Mouse (Mus musculus) neural tube, embryonic 14.5 days (tissue): ENCODE results near the gene Tmem120b. TPM values are rescaled to one million over a fixed set of nuclear protein-coding genes. Genes with fewer than 3 reads are reported as not detected.

ENCODE experiments used
- ATAC-seq: fragments of 200-750 bp; cut with Nextera tagmentation; 2 replicates; pipeline ENCODE4 v1.8.0; 2017; ENCODE audit warnings: low read depth, mild to moderate bottlenecking, moderate TSS enrichment, moderate library complexity
- H3K27ac ChIP-seq: fragments of 300-500 bp; sonication (generic); 2 replicates; pipeline ENCODE4 v1.5.1; 2014; ENCODE audit warnings: low read depth, mild to moderate bottlenecking, control low read depth, low read length, moderate library complexity, mixed read lengths
- H3K27me3 ChIP-seq: fragments of 300-500 bp; sonication (generic); 2 replicates; pipeline ENCODE4 v1.6.1; 2014; ENCODE audit warnings: low read length; ENCODE audit not compliant: control insufficient read depth, insufficient read depth
- H3K36me3 ChIP-seq: fragments of 300-500 bp; sonication (generic); 2 replicates; pipeline ENCODE4 v1.6.1; 2014; ENCODE audit warnings: low read length, mixed read lengths; ENCODE audit not compliant: control insufficient read depth, insufficient read depth
- H3K4me1 ChIP-seq: fragments of 300-500 bp; sonication (generic); 2 replicates; pipeline ENCODE4 v1.6.1; 2014; ENCODE audit warnings: low read length; ENCODE audit not compliant: control insufficient read depth, insufficient read depth
- H3K4me2 ChIP-seq: fragments of 300-500 bp; sonication (generic); 2 replicates; pipeline ENCODE4 v1.6.1; 2014; ENCODE audit warnings: mild to moderate bottlenecking, low read depth, low read length, control low read depth
- H3K4me3 ChIP-seq: fragments of 300-500 bp; sonication (generic); 2 replicates; pipeline ENCODE4 v1.5.1; 2014; ENCODE audit warnings: low read depth, low read length, control low read depth, mixed read lengths
- H3K9ac ChIP-seq: fragments of 300-500 bp; sonication (generic); replicated peaks from 2 replicates; pipeline ENCODE4 v1.6.1; 2014; ENCODE audit warnings: low read depth, mild to moderate bottlenecking, control low read depth, low read length, mixed read lengths
- H3K9me3 ChIP-seq: fragments of 300-500 bp; sonication (generic); 2 replicates; pipeline ENCODE4 v1.6.1; 2016; ENCODE audit warnings: low read length; ENCODE audit not compliant: control insufficient read depth
- WGBS: fragments of 180-500 bp; shearing (Covaris S2); extraction: QIAGEN DNeasy Blood & Tissue Kit; methylation state at CpG from one replicate; pipeline ENCODE4 v1.1.7; 2014; 5-methylcytosine and 5-hydroxymethylcytosine counted together
- polyA plus RNA-seq: library from polyadenylated mRNA; unstranded; fragments of >200 nt; fragmentation: Nextera tagmentation; extraction: Ambion mirVana; gene quantifications from 2 replicates; pipeline ENCODE4 v1.2.1, GENCODE M21; 2014

Gene Tmem120b
- polyA plus RNA-seq, 1 experiment from 2014 or later: 15.6 TPM

DNA sequence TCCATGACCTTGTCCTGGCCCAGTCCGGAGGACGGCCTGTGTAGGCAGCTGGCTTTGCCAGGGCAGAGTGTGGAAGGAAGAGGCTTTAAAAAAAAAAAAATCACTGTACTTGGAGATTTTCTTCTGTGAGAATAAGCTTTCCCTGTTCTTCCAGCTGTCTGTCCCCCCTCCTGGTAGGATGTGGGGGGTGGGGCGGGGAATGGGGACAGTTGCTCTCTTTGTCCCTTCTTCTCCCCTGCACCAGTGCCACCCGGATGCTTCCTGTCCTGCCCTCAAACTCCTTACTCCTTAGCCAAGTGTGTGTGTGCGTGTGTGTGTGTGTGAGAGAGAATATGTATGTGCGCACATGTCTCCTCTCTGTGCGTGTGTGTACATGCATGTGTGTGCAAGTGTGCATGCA lies 38.5 kb upstream of the Tmem120b start:
- Histone ChIP-seq H3K9ac (no peak overlapping the region), H3K4me2 (no peak overlapping the region), H3K27me3 (no peaks in the 10 kb centered on the region), H3K9me3 (no peaks in the 10 kb centered on the region), H3K4me3 (no peak overlapping the region), H3K27ac (no peak overlapping the region), H3K4me1 (no peaks in the 10 kb centered on the region), H3K36me3 (peaks cover 5% of the 10 kb centered on the region)
- no peak for ATAC-seq
- 89% methylated on average over 7 of the region's 7 CpGs for WGBS

DNA sequence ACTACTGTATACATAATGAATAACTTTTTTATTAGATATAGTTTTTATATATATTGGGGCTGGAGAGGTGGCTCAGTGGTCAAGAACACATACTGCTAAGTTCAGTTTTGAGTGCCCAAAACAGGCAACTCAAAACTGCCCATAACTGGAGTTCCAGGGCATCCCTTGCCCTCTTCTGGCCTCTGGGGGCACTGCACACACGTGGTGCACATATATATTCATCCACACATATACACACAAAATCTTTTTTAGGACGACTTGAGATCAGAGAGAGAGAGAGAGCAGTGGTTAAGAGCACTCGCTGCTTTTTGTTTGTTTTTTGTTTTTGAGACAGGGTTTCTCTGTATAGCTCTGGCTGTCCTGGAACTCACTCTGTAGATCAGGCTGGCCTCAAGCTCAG lies 36.9 kb upstream of the Tmem120b start:
- no peaks in the 10 kb centered on the region for H3K4me1 ChIP-seq
- no peak overlapping the region for H3K4me3 ChIP-seq
- ATAC-seq: no peak
- H3K9me3 ChIP-seq: no peaks in the 10 kb centered on the region
- H3K27me3 ChIP-seq: no peaks in the 10 kb centered on the region
- H3K9ac ChIP-seq: no peak overlapping the region
- 90% methylated on average over 3 of the region's 3 CpGs for WGBS
- no peak overlapping the region for H3K27ac ChIP-seq
- peaks cover 5% of the 10 kb centered on the region for H3K36me3 ChIP-seq
- H3K4me2 ChIP-seq: no peak overlapping the region

DNA sequence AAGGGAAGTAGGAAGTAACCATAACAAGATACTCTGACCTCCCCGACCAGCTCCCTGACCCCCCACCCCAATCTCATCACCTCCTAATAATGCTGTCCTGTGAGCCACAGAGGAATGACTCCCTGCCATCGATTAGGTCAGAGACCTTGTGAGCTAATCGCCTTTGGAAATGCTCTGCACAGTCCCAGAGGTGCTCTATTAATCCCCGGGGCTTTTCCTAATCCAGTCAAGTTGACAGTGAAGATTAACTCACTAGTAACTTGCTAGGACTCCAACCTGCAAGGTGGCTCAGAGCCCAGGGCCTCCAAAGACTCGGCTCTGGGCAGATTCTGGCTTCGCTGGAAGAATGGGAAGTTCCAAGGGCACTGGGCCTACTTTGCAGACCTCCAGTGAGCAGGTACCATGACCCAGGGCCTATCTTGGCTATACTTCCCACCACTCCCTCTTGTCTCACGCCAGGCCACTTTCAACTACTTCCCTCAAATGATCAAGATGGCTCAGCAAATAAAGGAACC lies 34.5 kb upstream of the Tmem120b start:
- no peak overlapping the region for H3K4me3 ChIP-seq
- ATAC-seq: no peak
- no peaks in the 10 kb centered on the region for H3K4me1 ChIP-seq
- H3K9me3 ChIP-seq: no peaks in the 10 kb centered on the region
- no peak overlapping the region for H3K4me2 ChIP-seq
- no peaks in the 10 kb centered on the region for H3K27me3 ChIP-seq
- H3K36me3 ChIP-seq: peaks cover 5% of the 10 kb centered on the region
- H3K9ac ChIP-seq: no peak overlapping the region
- WGBS: 84% methylated on average over 7 of the region's 7 CpGs
- H3K27ac ChIP-seq: no peak overlapping the region

DNA sequence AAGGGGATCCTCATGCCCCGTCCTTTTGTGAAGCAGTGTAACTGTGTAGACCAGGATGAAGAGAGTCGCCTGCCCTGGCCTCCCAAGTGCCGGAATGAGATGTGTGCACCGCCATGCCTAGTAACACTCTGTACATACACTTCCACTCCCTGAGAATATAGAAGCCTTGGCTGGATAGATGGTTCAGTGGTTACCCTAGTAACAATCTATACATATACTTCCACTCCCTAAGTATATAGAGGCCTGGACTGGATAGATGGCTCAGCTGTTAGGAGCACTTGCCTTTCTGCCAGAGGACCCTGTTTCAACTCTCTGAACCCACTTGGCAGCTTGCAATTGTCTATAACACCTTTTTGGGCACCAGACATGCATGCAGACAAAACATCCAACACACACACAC lies 33.1 kb upstream of the Tmem120b start:
- H3K27ac ChIP-seq: no peak overlapping the region
- WGBS: 83% methylated on average over 4 of the region's 4 CpGs
- H3K9me3 ChIP-seq: no peaks in the 10 kb centered on the region
- no peak for ATAC-seq
- no peaks in the 10 kb centered on the region for H3K4me1 ChIP-seq
- no peak overlapping the region for H3K4me3 ChIP-seq
- H3K27me3 ChIP-seq: no peaks in the 10 kb centered on the region
- no peak overlapping the region for H3K9ac ChIP-seq
- H3K36me3 ChIP-seq: no peaks in the 10 kb centered on the region
- no peak overlapping the region for H3K4me2 ChIP-seq

DNA sequence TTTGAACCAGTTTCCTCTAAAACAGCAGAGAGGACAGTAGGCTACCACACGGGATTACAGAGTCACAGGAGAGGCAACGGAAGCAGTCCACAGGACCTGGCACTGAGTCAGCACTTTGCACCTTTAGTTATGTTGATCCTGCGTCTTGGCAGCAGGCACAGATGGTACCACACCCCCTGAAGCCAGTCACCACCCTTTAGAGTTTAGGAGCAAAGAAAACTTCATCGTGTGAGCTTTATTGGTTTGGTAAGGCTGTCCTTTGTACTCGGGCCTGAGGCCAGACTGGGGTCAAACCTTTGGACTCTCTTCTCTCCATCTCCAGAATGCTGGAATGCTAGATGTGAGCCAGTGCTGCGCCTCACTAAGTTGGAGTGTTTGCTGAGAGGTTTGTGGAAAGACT lies 32.7 kb upstream of the Tmem120b start:
- 27% methylated on average over 6 of the region's 6 CpGs for WGBS
- no peak for ATAC-seq

DNA sequence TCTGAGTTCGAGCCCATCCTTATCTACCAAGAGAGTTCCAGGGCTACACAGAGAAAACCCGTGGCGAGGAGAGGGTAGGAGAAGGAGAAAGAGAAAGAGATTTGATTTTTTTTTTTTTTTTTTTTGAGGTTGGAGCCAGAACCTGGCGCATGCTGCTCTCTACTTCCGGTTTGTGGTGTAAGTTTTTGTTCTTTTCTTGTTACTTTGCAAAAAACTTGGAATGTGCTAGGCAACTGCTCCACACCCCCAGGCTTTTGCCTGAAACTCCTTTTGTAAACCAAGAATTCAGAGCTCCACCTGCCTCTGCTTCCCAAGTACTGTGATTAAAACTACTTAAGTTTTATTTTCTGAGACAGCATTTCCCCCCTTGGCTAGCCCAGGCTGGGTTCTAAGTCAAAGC lies 30.1 kb upstream of the Tmem120b start:
- H3K4me1 ChIP-seq: no peaks in the 10 kb centered on the region
- ATAC-seq: no peak
- no peaks in the 10 kb centered on the region for H3K36me3 ChIP-seq
- H3K4me2 ChIP-seq: no peak overlapping the region
- H3K9ac ChIP-seq: no peak overlapping the region
- WGBS: 92% methylated on average over 5 of the region's 5 CpGs
- no peaks in the 10 kb centered on the region for H3K9me3 ChIP-seq
- no peak overlapping the region for H3K27ac ChIP-seq
- H3K4me3 ChIP-seq: no peak overlapping the region
- H3K27me3 ChIP-seq: no peaks in the 10 kb centered on the region

More for the DNA sequence above, 32.7 kb upstream of the Tmem120b start:
- H3K27me3 ChIP-seq: no peaks in the 10 kb centered on the region
- no peak overlapping the region for H3K4me3 ChIP-seq
- no peak overlapping the region for H3K9ac ChIP-seq
- H3K27ac ChIP-seq: no peak overlapping the region
- H3K4me1 ChIP-seq: no peaks in the 10 kb centered on the region
- H3K36me3 ChIP-seq: no peaks in the 10 kb centered on the region
- no peak overlapping the region for H3K4me2 ChIP-seq
- H3K9me3 ChIP-seq: no peaks in the 10 kb centered on the region

DNA sequence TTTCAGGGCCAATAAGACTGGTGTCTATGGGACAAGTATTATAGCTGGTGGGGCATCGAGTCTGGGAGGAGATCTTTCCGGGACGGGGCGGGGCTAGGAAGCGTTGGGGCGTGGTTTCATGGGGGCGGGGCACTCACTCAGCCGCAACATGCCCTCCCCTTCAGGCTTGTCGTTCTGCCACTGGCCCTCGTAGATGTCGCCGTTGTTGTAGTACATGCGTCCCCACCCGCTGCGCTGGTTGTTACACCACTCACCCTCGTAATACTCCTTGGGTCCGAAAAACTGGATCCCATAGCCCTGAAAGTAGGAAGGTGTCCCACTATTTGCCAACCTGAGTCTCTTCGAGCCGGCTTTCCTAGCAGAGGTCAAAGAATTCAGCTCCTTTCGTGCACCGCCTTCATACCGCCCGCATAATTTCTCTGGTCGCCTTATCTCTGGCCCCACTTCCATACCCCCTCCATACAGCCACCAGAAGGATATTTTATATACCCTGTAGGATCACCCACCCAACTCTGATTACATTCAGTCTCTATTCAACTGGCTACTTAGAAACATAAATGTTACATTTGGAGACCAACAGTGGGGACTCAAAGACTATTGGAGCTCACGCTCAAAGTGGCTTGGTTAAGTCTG lies 29.0 kb upstream of the Tmem120b start:
- Histone ChIP-seq H3K4me1 (no peaks in the 10 kb centered on the region), H3K4me3 (no peak overlapping the region), H3K9ac (peak overlapping the region; percentile 3; the same call in 1 of the 2 replicates), H3K4me2 (peak overlapping the region; percentile 30), H3K27ac (no peak overlapping the region), H3K9me3 (no peaks in the 10 kb centered on the region), H3K27me3 (no peaks in the 10 kb centered on the region), H3K36me3 (no peaks in the 10 kb centered on the region)
- WGBS: 4% methylated on average over 25 of the region's 25 CpGs
- ATAC-seq: no peak

DNA sequence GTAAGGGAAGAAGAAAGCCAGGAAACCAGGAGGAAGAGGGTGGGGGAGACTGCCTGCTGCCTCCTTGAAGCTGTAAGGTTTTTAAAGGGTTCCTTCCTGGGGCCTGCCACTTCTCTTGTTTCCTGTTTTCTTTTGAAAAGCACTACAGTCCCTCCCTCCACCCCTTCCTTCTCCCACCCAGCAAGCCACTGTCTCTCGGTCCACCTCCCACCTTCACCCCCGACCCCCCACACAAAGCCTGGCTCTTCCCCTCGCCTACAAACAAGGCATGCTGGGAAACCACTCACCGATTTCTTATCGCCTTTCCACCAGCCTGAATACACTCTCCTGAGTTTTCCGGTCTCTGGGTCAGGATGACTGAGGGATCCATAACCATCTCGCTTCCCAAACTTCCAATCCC lies 27.4 kb upstream of the Tmem120b start:
- Histone ChIP-seq H3K27me3 (no peaks in the 10 kb centered on the region), H3K36me3 (no peaks in the 10 kb centered on the region), H3K9me3 (no peaks in the 10 kb centered on the region), H3K4me2 (no peak overlapping the region), H3K27ac (no peak overlapping the region), H3K4me3 (no peak overlapping the region), H3K4me1 (no peaks in the 10 kb centered on the region), H3K9ac (no peak overlapping the region)
- WGBS: 57% methylated on average over 7 of the region's 7 CpGs
- ATAC-seq: no peak

DNA sequence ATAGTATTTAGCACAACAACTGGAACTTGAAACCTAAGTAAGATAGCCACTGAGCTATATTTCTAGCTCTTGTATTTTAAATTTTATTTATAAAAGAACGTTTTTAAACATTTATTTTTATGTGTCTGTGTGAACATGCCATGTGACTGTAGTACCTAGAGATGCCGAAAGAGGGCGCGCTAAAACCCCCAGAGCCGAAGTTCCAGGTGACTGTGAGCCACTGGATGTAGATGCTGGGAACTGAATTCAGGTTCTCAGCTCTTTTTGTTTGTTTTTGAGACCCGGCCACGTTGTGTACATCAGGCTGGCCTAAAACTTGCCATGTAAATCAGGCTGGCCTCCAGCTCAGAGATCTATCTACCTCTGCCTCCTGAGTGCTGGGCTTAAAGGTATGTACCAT lies 24.4 kb upstream of the Tmem120b start:
- H3K9ac ChIP-seq: no peak overlapping the region

More for the DNA sequence above, 24.4 kb upstream of the Tmem120b start:
- Histone ChIP-seq H3K27ac (no peak overlapping the region), H3K27me3 (no peaks in the 10 kb centered on the region), H3K36me3 (no peaks in the 10 kb centered on the region), H3K4me1 (no peaks in the 10 kb centered on the region), H3K4me2 (no peak overlapping the region), H3K9me3 (no peaks in the 10 kb centered on the region), H3K4me3 (no peak overlapping the region)
- 19% methylated on average over 7 of the region's 7 CpGs for WGBS
- no peak for ATAC-seq
